Comparison of ENCODE assay signal across 11 mouse cellular contexts in the genomic region with DNA sequence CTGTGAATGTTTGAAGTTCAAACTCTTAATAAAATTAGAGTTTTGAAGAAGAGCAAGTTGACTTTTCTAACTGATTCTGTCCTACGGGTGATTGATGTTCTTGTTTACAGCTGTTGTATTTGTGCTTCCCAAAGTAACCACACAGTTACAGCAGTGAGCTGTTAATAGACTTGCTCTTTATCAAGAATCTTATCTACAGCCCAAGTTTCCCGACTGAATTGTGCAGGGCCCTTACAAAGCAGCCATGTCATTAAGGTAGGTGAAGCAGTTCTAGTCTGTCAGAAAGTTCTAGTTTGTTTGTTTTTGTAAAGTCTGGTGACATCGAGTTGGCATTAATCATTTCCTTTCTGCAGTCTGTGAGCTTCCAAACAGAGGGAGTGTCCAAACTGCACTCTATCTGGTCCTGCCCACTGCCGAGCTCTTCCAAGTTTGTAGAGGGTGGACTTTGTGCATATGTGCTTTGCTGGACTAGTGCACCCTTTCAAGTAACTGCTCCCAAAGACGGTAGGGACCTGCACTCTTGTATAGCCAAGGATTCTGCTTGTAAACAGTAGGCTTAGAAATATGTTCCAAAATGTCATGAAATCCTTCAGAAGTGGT.
DNase-seq lines count a peak whose midpoint lies in the region; ATAC-seq and TF ChIP-seq lines count a peak whose summit lies in the region.
"Had no signal": no experiment of that assay in that cellular context is flagged by ENCODE, and none has a peak within 500 bp of the region (broad histone marks: within the 10 kb centered on the region; RNA-seq: fewer than 3 reads in every experiment).

No protein-coding gene starts in this region.

- H3K27me3 ChIP-seq in liver, adult 2 months (ENCODE audit: control insufficient read depth, insufficient read depth, low read length), result no peaks in the 10 kb centered on the region
- no peaks in the 10 kb centered on the region for H3K27me3 ChIP-seq in kidney, adult 2 months (replicated peaks; ENCODE audit: control insufficient read depth, insufficient read depth, low read length)
- H3K27me3 ChIP-seq in stomach, embryonic 16.5 days (ENCODE audit: control insufficient read depth, insufficient read depth, low read length), result no peaks in the 10 kb centered on the region
- H3K27me3 ChIP-seq: megakaryocyte, embryonic 14.5 days had no signal

- no peak for TF ChIP-seq POLR2A in liver, adult 2 months (IDR thresholded peaks at IDR 0.05; ENCODE audit: extremely low read depth, insufficient read depth, low read length)
- TF ChIP-seq POLR2A in kidney, adult 2 months (IDR thresholded peaks at IDR 0.05; ENCODE audit: low read depth, low read length), result no peak

- H3K9me3 ChIP-seq in stomach, embryonic 16.5 days (replicated peaks; ENCODE audit: control insufficient read depth, low read length), result no peaks in the 10 kb centered on the region
- H3K9me3 ChIP-seq: limb, embryonic 10.5 days had no signal

- 0 out of 2 replicates have a peak overlapping the region, but pooled peaks have one; percentile 47 for H3K9ac ChIP-seq in liver, adult 2 months (ENCODE audit: low read depth, low read length)
- H3K9ac ChIP-seq in stomach, embryonic 16.5 days (ENCODE audit: low read length), result no peak overlapping the region

- peak overlapping the region; percentile 75 for H3K27ac ChIP-seq in liver, adult 2 months (replicated peaks; ENCODE audit: insufficient read depth, low read depth, low read length)
- peak overlapping the region; percentile 96 for H3K27ac ChIP-seq in kidney, adult 2 months (ENCODE audit: insufficient read depth, low read depth, low read length)
- H3K27ac ChIP-seq in stomach, embryonic 16.5 days (ENCODE audit: low read length), result no peak overlapping the region
- H3K27ac ChIP-seq in left cerebral cortex, adult 2 months, result no peak overlapping the region
- H3K27ac ChIP-seq: limb, embryonic 10.5 days had no signal

- H3K4me1 ChIP-seq in liver, adult 2 months (ENCODE audit: control insufficient read depth, insufficient read depth, low read length), result peaks cover 13% of the 10 kb centered on the region
- peaks cover 28% of the 10 kb centered on the region for H3K4me1 ChIP-seq in kidney, adult 2 months (ENCODE audit: control insufficient read depth, insufficient read depth, low read length)
- 0 out of 2 replicates have a peak, but pooled peaks cover 3% of the 10 kb centered on the region for H3K4me1 ChIP-seq in stomach, embryonic 16.5 days (ENCODE audit: control insufficient read depth, insufficient read depth, low read length)
- H3K4me1 ChIP-seq: megakaryocyte, embryonic 14.5 days had no signal

- peak; percentile 100 for DNase-seq in liver, adult 2 months (ENCODE audit: extremely low read depth, low read depth, low spot score)
- no peak for DNase-seq in liver
- DNase-seq in kidney, adult 2 months, result peak; percentile 91
- DNase-seq in kidney, postnatal 4 days, result peak; percentile 4 to 36
- DNase-seq in cerebellum, adult 8-10 months, result no peak
- no peak for DNase-seq in left cerebral cortex, adult 2 months (ENCODE audit: extremely low spot score in 1 of 2, low spot score in 2 of 2)
- DNase-seq: thymus, postnatal 36 days had no signal

- 0 out of 2 replicates have a peak overlapping the region, but pooled peaks have one; percentile 12 for H3K4me2 ChIP-seq in stomach, embryonic 16.5 days (ENCODE audit: low read depth, low read length)

- no peak for TF ChIP-seq CTCF in liver, adult 2 months (IDR thresholded peaks at IDR 0.05; ENCODE audit: low read depth, low read length)
- no peak for TF ChIP-seq CTCF in kidney, adult 2 months (conservative IDR thresholded peaks at IDR 0.05; ENCODE audit: insufficient read depth, insufficient read length, low read depth, low read length)
- no peak for TF ChIP-seq CTCF in left cerebral cortex, adult 2 months (IDR thresholded peaks at IDR 0.05)

- H3K79me2 ChIP-seq in liver, adult 2 months (ENCODE audit: control insufficient read depth, insufficient read depth, low read length), result peaks cover 18% of the 10 kb centered on the region

- peaks cover 2% of the 10 kb centered on the region; the same call in 1 of the 2 replicates for H3K36me3 ChIP-seq in liver, adult 2 months (ENCODE audit: control insufficient read depth, insufficient read depth, low read length)
- H3K36me3 ChIP-seq in kidney, adult 2 months (ENCODE audit: control insufficient read depth, insufficient read depth, low read length), result no peaks in the 10 kb centered on the region
- no peaks in the 10 kb centered on the region for H3K36me3 ChIP-seq in stomach, embryonic 16.5 days (ENCODE audit: control insufficient read depth, insufficient read depth, low read length)
- H3K36me3 ChIP-seq: limb, embryonic 10.5 days had no signal

- 9% methylated on average over 5 of the region's 5 CpGs for WGBS in liver, adult 2 months
- 18% methylated on average over 5 of the region's 5 CpGs for WGBS in kidney, adult 2 months
- 15% methylated on average over 5 of the region's 5 CpGs for WGBS in stomach, embryonic 16.5 days

- ATAC-seq in stomach, embryonic 16.5 days (ENCODE audit: insufficient read depth, low FRiP score), result peak; percentile 72; the same call in 1 of the 2 replicates

- intact Hi-C loops in left cerebral cortex, adult 2 months (cut with DNase I), result no loop called here

- peak overlapping the region; percentile 39 for H3K4me3 ChIP-seq in liver, adult 2 months (ENCODE audit: insufficient read depth, low read depth, low read length)
- H3K4me3 ChIP-seq in kidney, adult 2 months (ENCODE audit: insufficient read depth, low read depth, low read length), result no peak overlapping the region
- no peak overlapping the region for H3K4me3 ChIP-seq in stomach, embryonic 16.5 days (replicated peaks; ENCODE audit: low read length)
- H3K4me3 ChIP-seq in left cerebral cortex, adult 2 months, result no peak overlapping the region
- H3K4me3 ChIP-seq: erythroblast, embryonic 14.5 days; limb, embryonic 10.5 days; megakaryocyte, embryonic 14.5 days had no signal

Comparison
In these comparisons a context has a peak if more than half of its experiments do, and no peak if none do; other contexts are left out.
1. DNase-seq: peak in liver, adult 2 months (single experiment), kidney, adult 2 months (single experiment) and kidney, postnatal 4 days (2 of 2); none in liver (single experiment), cerebellum, adult 8-10 months (single experiment) and left cerebral cortex, adult 2 months (0 of 2).
2. H3K27ac ChIP-seq: peak in liver, adult 2 months (single experiment) and kidney, adult 2 months (single experiment); none in stomach, embryonic 16.5 days (single experiment) and left cerebral cortex, adult 2 months (single experiment).